Mouse (Mus musculus) neural tube, embryonic 12.5 days (tissue): Measurements from ENCODE around the gene Slc22a1. TPM values are rescaled to one million over a fixed set of nuclear protein-coding genes. Genes with fewer than 3 reads are reported as not detected.

Source experiments
- ATAC-seq: fragments of 200-750 bp; cut with Nextera tagmentation; 2 replicates; pipeline ENCODE4 v1.8.0; 2017; ENCODE audit warnings: low read depth, mild to moderate bottlenecking, moderate TSS enrichment, moderate library complexity; ENCODE audit not compliant: low FRiP score
- H3K27ac ChIP-seq: fragments of 300-500 bp; sonication (generic); 2 replicates; pipeline ENCODE4 v1.5.1; 2016
- H3K27me3 ChIP-seq: fragments of 300-500 bp; sonication (generic); replicated peaks from 2 replicates; pipeline ENCODE4 v1.6.1; 2016; ENCODE audit warnings: mild to moderate bottlenecking
- H3K36me3 ChIP-seq: fragments of 300-500 bp; sonication (generic); 2 replicates; pipeline ENCODE4 v1.6.1; 2016; ENCODE audit warnings: mild to moderate bottlenecking
- H3K4me1 ChIP-seq: fragments of 300-500 bp; sonication (generic); 2 replicates; pipeline ENCODE4 v1.6.1; 2016
- H3K4me2 ChIP-seq: fragments of 300-500 bp; sonication (generic); replicated peaks from 2 replicates; pipeline ENCODE4 v1.6.1; 2016; ENCODE audit warnings: mild to moderate bottlenecking
- H3K4me3 ChIP-seq: fragments of 300-500 bp; sonication (generic); 2 replicates; pipeline ENCODE4 v1.5.1; 2016
- H3K9ac ChIP-seq: fragments of 300-500 bp; sonication (generic); 2 replicates; pipeline ENCODE4 v1.6.1; 2016; ENCODE audit warnings: mild to moderate bottlenecking
- H3K9me3 ChIP-seq: fragments of 300-500 bp; sonication (generic); 2 replicates; pipeline ENCODE4 v1.6.1; 2016; ENCODE audit warnings: mild to moderate bottlenecking
- WGBS: fragments of 180-500 bp; shearing (Covaris S2); methylation state at CpG from one replicate; pipeline ENCODE4 v1.1.7; 2016; 5-methylcytosine and 5-hydroxymethylcytosine counted together
- polyA plus RNA-seq: library from polyadenylated mRNA; unstranded; fragments of >200 nt; fragmentation: Nextera tagmentation; extraction: Ambion mirVana; gene quantifications from 2 replicates; pipeline ENCODE4 v1.2.1, GENCODE M21; 2016

Gene Slc22a1
- polyA plus RNA-seq, 1 experiment from 2014 or later: not detected

DNA sequence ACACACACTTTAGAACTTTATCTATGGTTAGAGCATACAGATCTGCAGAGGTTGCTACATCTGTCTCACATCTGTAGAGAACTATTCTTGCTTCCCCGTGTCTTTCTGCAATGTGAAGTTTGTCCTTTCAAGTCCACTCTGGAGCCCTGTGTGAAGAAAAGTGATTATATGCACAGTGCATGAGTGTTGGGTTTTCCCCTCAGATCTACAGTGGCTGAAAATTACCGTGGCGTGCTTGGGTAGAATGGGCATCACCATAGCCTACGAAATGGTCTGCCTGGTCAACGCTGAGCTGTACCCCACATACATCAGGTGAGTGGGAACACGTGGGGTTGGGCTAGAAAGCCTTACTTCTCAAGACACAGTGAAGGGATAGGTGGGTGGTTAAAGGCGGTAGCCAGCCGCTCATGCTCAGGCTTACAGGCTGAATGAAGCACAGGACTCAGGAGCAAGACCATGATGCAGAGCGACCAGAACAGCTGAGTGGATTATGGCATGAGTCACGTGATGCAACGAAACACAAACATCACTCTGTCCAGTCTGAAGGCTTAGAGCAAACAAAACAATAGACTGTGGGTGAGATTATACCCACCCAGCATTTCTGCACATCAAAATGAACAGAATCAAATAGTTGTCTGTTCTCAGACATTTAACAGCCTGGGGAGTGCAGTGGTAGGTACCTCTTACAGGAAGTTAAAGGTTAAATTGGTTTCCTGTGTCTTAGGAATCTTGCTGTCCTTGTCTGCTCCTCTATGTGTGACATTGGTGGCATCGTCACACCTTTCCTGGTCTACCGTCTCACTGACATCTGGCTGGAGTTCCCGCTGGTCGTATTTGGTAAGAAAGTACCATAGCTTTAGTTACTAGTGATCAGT, 60.9 kb downstream of the Slc22a1 start:
- no peaks in the 10 kb centered on the region for H3K4me1 ChIP-seq
- no peak for ATAC-seq
- H3K27me3 ChIP-seq: no peaks in the 10 kb centered on the region
- no peak overlapping the region for H3K9ac ChIP-seq
- H3K9me3 ChIP-seq: no peaks in the 10 kb centered on the region
- no peak overlapping the region for H3K4me2 ChIP-seq
- no peak overlapping the region for H3K4me3 ChIP-seq
- no peak overlapping the region for H3K27ac ChIP-seq
- no peaks in the 10 kb centered on the region for H3K36me3 ChIP-seq
- 91% methylated on average over 15 of the region's 15 CpGs for WGBS

DNA sequence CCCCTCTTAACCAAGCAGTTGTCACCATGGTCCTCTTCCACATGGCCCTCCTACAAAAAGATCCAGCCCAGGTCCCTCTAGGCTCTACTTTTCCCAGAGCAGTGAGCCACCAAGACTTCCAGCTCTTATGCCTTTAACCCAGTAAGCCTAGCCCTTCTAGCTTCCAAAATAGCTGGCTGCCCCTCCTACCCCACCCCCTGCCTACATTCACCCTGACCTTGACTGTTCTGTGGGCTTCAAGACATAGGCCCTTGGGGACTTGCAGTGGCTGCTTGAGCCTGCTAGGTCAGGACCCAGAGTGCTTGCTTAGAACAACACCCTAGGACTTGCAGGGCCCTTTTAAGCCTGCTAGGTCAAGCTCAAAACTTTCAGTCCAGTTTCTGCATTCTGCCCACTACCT, 68.4 kb downstream of the Slc22a1 start:
- no peaks in the 10 kb centered on the region for H3K9me3 ChIP-seq
- no peak overlapping the region for H3K4me3 ChIP-seq
- no peak overlapping the region for H3K9ac ChIP-seq
- no peaks in the 10 kb centered on the region for H3K4me1 ChIP-seq
- no peak overlapping the region for H3K4me2 ChIP-seq
- H3K36me3 ChIP-seq: no peaks in the 10 kb centered on the region
- no peak for ATAC-seq
- no peak overlapping the region for H3K27ac ChIP-seq
- no peaks in the 10 kb centered on the region for H3K27me3 ChIP-seq

DNA sequence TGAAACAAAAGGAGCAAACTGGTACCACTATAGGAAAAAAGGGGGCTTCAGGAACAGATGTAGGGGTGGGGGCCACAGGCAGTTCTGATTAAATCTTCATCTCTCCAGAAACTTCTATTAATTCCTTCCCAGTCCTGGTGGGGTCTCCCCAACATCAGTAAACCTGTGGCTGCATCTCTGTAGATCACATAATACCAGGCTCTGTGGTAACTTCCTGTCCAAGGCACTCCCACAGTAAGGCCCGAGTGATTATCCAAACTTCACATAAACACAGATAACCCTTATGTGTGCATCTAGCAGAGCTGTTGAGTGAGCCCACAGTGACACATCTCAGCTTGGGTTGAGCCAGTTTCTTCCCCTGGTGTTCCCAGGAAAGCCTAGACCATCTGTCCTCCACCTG, 69.0 kb downstream of the Slc22a1 start:
- 74% methylated on average over 1 of the region's 1 CpGs for WGBS
- no peak overlapping the region for H3K27ac ChIP-seq
- no peaks in the 10 kb centered on the region for H3K27me3 ChIP-seq
- no peaks in the 10 kb centered on the region for H3K36me3 ChIP-seq
- H3K4me1 ChIP-seq: no peaks in the 10 kb centered on the region
- H3K9ac ChIP-seq: no peak overlapping the region
- no peaks in the 10 kb centered on the region for H3K9me3 ChIP-seq
- no peak overlapping the region for H3K4me2 ChIP-seq
- ATAC-seq: no peak
- no peak overlapping the region for H3K4me3 ChIP-seq

Other genes starting within 250 kb of the Slc22a1 start
- 0.26 and 0.30 TPM in 2 replicates for gene Slc22a3, start 168.1 kb downstream of the Slc22a1 start, polyA plus RNA-seq
- 0.09 TPM in 1 of 2 replicates, not detected in the other for gene Slc22a2, start 91.7 kb downstream of the Slc22a1 start, polyA plus RNA-seq
- 21.6 and 21.7 TPM in 2 replicates for gene Igf2r, start 93.8 kb upstream of the Slc22a1 start, polyA plus RNA-seq
- 0.32 and 0.34 TPM in 2 replicates for gene Mas1, start 192.3 kb upstream of the Slc22a1 start, polyA plus RNA-seq
- gene Mrgprh, start 200.2 kb upstream of the Slc22a1 start, polyA plus RNA-seq: not detected in 2 replicates
- gene Pnldc1, start 234.4 kb upstream of the Slc22a1 start, polyA plus RNA-seq: 1.1 and 2.6 TPM in 2 replicates
- 477 and 481 TPM in 2 replicates for gene Tcp1, start 239.9 kb upstream of the Slc22a1 start, polyA plus RNA-seq
- gene Mrpl18, start 240.5 kb upstream of the Slc22a1 start, polyA plus RNA-seq: 140 and 146 TPM in 2 replicates